Comparison of ENCODE assay signal across 8 mouse cellular contexts in genomic region chr1:172503111-172503997, GRCm38 (mm10). TPM values are rescaled to one million over a fixed set of nuclear protein-coding genes. Genes with fewer than 3 reads are reported as not detected.
DNase-seq lines count a peak whose midpoint lies in the region; ATAC-seq and TF ChIP-seq lines count a peak whose summit lies in the region.

No protein-coding gene starts in this region.

- peaks cover 49% of the 10 kb centered on the region for H3K79me3 ChIP-seq in C2C12 (ENCODE audit: low read depth)

- no peaks in the 10 kb centered on the region for H3K9me3 ChIP-seq in heart, embryonic 12.5 days (replicated peaks)

- peak; percentile 38 to 52 for DNase-seq in adrenal gland, postnatal 36 days
- DNase-seq in kidney, postnatal 14 days = peak; percentile 79
- DNase-seq in lung, postnatal 4 days = peak; percentile 81 to 86
- no peak for DNase-seq in left cerebral cortex, postnatal 25 days (ENCODE audit: low spot score in 2 of 2)
- no peak for DNase-seq in layer of hippocampus, postnatal 36 days
- no peak for DNase-seq in frontal cortex, postnatal 10 days (ENCODE audit: low spot score in 2 of 2)

- no peaks in the 10 kb centered on the region for H3K27me3 ChIP-seq in C2C12 (ENCODE audit: control insufficient read depth, insufficient read depth, insufficient read length)
- H3K27me3 ChIP-seq in heart, embryonic 12.5 days (replicated peaks) = no peaks in the 10 kb centered on the region

- H3K27ac ChIP-seq in heart, embryonic 12.5 days (ENCODE audit: poor library complexity, severe bottlenecking) = peak overlapping the region; percentile 86

- H3K79me2 ChIP-seq in C2C12 (ENCODE audit: control insufficient read depth, insufficient read depth) = peaks cover 68% of the 10 kb centered on the region

- 33% methylated on average over 14 of the region's 14 CpGs for WGBS in heart, embryonic 12.5 days

- peaks cover 43% of the 10 kb centered on the region for H3K36me3 ChIP-seq in C2C12 (ENCODE audit: control insufficient read depth, insufficient read depth)
- peaks cover 37% of the 10 kb centered on the region for H3K36me3 ChIP-seq in heart, embryonic 12.5 days

- peak overlapping the region; percentile 84 for H3K9ac ChIP-seq in heart, embryonic 12.5 days

- no peak for TF ChIP-seq CTCF in C2C12 (IDR thresholded peaks at IDR 0.05; ENCODE audit: control insufficient read depth, insufficient read depth, insufficient read length)

- H3K4me1 ChIP-seq in heart, embryonic 12.5 days (replicated peaks) = peaks cover 73% of the 10 kb centered on the region

- H3K4me2 ChIP-seq in heart, embryonic 12.5 days = peak overlapping the region; percentile 77

- peak overlapping the region; percentile 26 for H3ac ChIP-seq in C2C12 (ENCODE audit: control insufficient read depth, insufficient read length, low read depth)

- peak overlapping the region; percentile 94 for H3K4me3 ChIP-seq in C2C12 (ENCODE audit: insufficient read depth, poor library complexity, severe bottlenecking)
- H3K4me3 ChIP-seq in heart, embryonic 12.5 days = peak overlapping the region; percentile 67

- no peak for ATAC-seq in heart, embryonic 12.5 days (ENCODE audit: insufficient number of reproducible peaks, low FRiP score)

- intact Hi-C loops in left cerebral cortex, postnatal 25 days (cut with DNase I) = no loop called here

TF ChIP-seq in C2C12, 6 proteins besides CTCF, POLR2A, EP300 and RAD21:
- peak; percentile 32 for TF ChIP-seq MYOD1 (IDR thresholded peaks at IDR 0.05; ENCODE audit: control insufficient read depth, insufficient read length, low read depth)
- TF ChIP-seq MAX (IDR thresholded peaks at IDR 0.05) = no peak

RNA-seq across cellular contexts. Expression of gene Tagln2, which starts 3.5 kb away (rescaled TPM):
- polyA plus RNA-seq in C2C12 (2012; fragmentation: generic; extraction: Trizol) = 771 TPM
- 10 to 100 TPM; 90.5 to 91.7 TPM for total RNA-seq in adrenal gland, postnatal 36 days (2021)
- polyA plus RNA-seq in heart, embryonic 12.5 days (2016; fragmentation: Nextera tagmentation; extraction: Ambion mirVana) = 351 and 387 TPM in 2 replicates
- total RNA-seq in left cerebral cortex, postnatal 25 days (2021) = 10 to 100 TPM in 1 of 2 experiments, 1 to 10 TPM in 1; 10.0 to 10.8 TPM
- total RNA-seq in layer of hippocampus, postnatal 36 days (2021) = 1 to 10 TPM; 8.7 to 9.2 TPM

RNA-seq across cellular contexts. Expression of gene Cfap45, which starts 17.2 kb away (rescaled TPM):
- polyA plus RNA-seq in C2C12 (2012; fragmentation: generic; extraction: Trizol) = not detected
- total RNA-seq in adrenal gland, postnatal 36 days (2021) = under 1 TPM; 0.30 to 0.89 TPM
- 1.7 and 3.0 TPM in 2 replicates for polyA plus RNA-seq in heart, embryonic 12.5 days (2016; fragmentation: Nextera tagmentation; extraction: Ambion mirVana)
- total RNA-seq in left cerebral cortex, postnatal 25 days (2021) = 1 to 10 TPM; 3.7 to 4.5 TPM
- total RNA-seq in layer of hippocampus, postnatal 36 days (2021) = 1 to 10 TPM; 4.0 to 5.5 TPM

RNA-seq across cellular contexts. Expression of gene Igsf9, which starts 21.8 kb away (rescaled TPM):
- 4.1 TPM for polyA plus RNA-seq in C2C12 (2012; fragmentation: generic; extraction: Trizol)
- total RNA-seq in adrenal gland, postnatal 36 days (2021) = 1 to 10 TPM; 1.6 to 1.8 TPM
- 11.4 and 11.8 TPM in 2 replicates for polyA plus RNA-seq in heart, embryonic 12.5 days (2016; fragmentation: Nextera tagmentation; extraction: Ambion mirVana)
- 10 to 100 TPM in 1 of 2 experiments, 1 to 10 TPM in 1; 8.7 to 11.1 TPM for total RNA-seq in left cerebral cortex, postnatal 25 days (2021)
- 10 to 100 TPM in 1 of 2 experiments, 1 to 10 TPM in 1; 8.0 to 10.7 TPM for total RNA-seq in layer of hippocampus, postnatal 36 days (2021)

RNA-seq across cellular contexts. Expression of gene Slamf9, which starts 28.2 kb away (rescaled TPM):
- polyA plus RNA-seq in C2C12 (2012; fragmentation: generic; extraction: Trizol) = 0.19 TPM
- total RNA-seq in adrenal gland, postnatal 36 days (2021) = 1 to 10 TPM; 2.3 to 4.5 TPM
- 0.95 and 1.3 TPM in 2 replicates for polyA plus RNA-seq in heart, embryonic 12.5 days (2016; fragmentation: Nextera tagmentation; extraction: Ambion mirVana)
- total RNA-seq in left cerebral cortex, postnatal 25 days (2021) = under 1 TPM; 0.41 to 0.46 TPM
- total RNA-seq in layer of hippocampus, postnatal 36 days (2021) = under 1 TPM in 1 of 2 experiments, not detected in 1; 0.28 TPM

RNA-seq across cellular contexts. Expression of gene Vsig8, which starts 52.4 kb away (rescaled TPM):
- not detected for polyA plus RNA-seq in C2C12 (2012; fragmentation: generic; extraction: Trizol)
- under 1 TPM in 1 of 2 experiments, not detected in 1; 0.16 TPM for total RNA-seq in adrenal gland, postnatal 36 days (2021)
- 0.24 and 0.33 TPM in 2 replicates for polyA plus RNA-seq in heart, embryonic 12.5 days (2016; fragmentation: Nextera tagmentation; extraction: Ambion mirVana)
- under 1 TPM; 0.32 to 0.37 TPM for total RNA-seq in left cerebral cortex, postnatal 25 days (2021)
- under 1 TPM; 0.25 to 0.67 TPM for total RNA-seq in layer of hippocampus, postnatal 36 days (2021)

Comparison
In these comparisons a context has a peak if more than half of its experiments do, and no peak if none do; other contexts are left out.
1. DNase-seq: peak in adrenal gland, postnatal 36 days (2 of 2), kidney, postnatal 14 days (single experiment) and lung, postnatal 4 days (2 of 2); none in left cerebral cortex, postnatal 25 days (0 of 2), layer of hippocampus, postnatal 36 days (0 of 2) and frontal cortex, postnatal 10 days (0 of 2).
2. RNA of gene Tagln2, which starts 3.5 kb away (total RNA-seq): 90.5 to 91.7 TPM in adrenal gland, postnatal 36 days; 10.0 to 10.8 TPM in left cerebral cortex, postnatal 25 days and 8.7 to 9.2 TPM in layer of hippocampus, postnatal 36 days; every median in the first group is over 4 times any median in the second.